33 mouse cellular contexts compared by ENCODE assay signal in genomic region chr12:105539649-105540048, GRCm38 (mm10). TPM values are rescaled to one million over a fixed set of nuclear protein-coding genes. Genes with fewer than 3 reads are reported as not detected.
DNase-seq lines count a peak whose midpoint lies in the region; ATAC-seq lines count a peak whose summit lies in the region.
"Had no signal": no experiment of that assay in that cellular context is flagged by ENCODE, and none has a peak within 500 bp of the region (broad histone marks: within the 10 kb centered on the region; RNA-seq: fewer than 3 reads in every experiment).

No protein-coding gene starts in this region.

- no peak for DNase-seq in liver, embryonic 11.5 days (ENCODE audit: low spot score)
- peak; percentile 19 for DNase-seq in c-Kit-positive CD71-negative TER-119-negative erythroid progenitor cells, embryonic 14.5 days (ENCODE audit: low read depth)
- peak; percentile 5 to 29 for DNase-seq in natural killer cell, adult 2 months (ENCODE audit: low spot score in 2 of 2)
- no peak for DNase-seq in spleen, postnatal 36 days (ENCODE audit: low spot score in 2 of 2)
- DNase-seq in right cerebral cortex, postnatal 36 days (ENCODE audit: low spot score in 2 of 2) = no peak
- no peak for DNase-seq in adrenal gland, adult 18-20 months (ENCODE audit: low spot score in 2 of 2)
- DNase-seq: adrenal gland, postnatal 10 days; B cell, adult 2 months; cerebellum, adult 11 months; cerebellum, adult 9-10 months; cerebellum, postnatal 36 days; forebrain, postnatal 0 days; gastrocnemius, postnatal 10 days; heart, adult 18-20 months; heart, postnatal 36 days; kidney, adult 11 months; kidney, postnatal 25 days; right cerebral cortex, adult 18-20 months; thymus, postnatal 25 days had no signal

- H3K9ac ChIP-seq in liver, embryonic 16.5 days (ENCODE audit: low read depth, low read length) = no peak overlapping the region
- no peak overlapping the region for H3K9ac ChIP-seq in liver, embryonic 11.5 days (ENCODE audit: low read depth, low read length)
- H3K9ac ChIP-seq: forebrain, postnatal 0 days; hindbrain, embryonic 14.5 days; kidney, embryonic 15.5 days; limb, embryonic 12.5 days; liver, embryonic 14.5 days; lung, embryonic 15.5 days; midbrain, embryonic 12.5 days had no signal

- 38% methylated on average over 10 of the region's 10 CpGs for WGBS in liver, embryonic 16.5 days (ENCODE audit: insufficient replicate concordance)
- WGBS in liver, embryonic 11.5 days = 62% methylated on average over 10 of the region's 10 CpGs

- H3K4me1 ChIP-seq in liver, embryonic 16.5 days (ENCODE audit: control insufficient read depth, low read depth, low read length) = no peaks in the 10 kb centered on the region
- no peaks in the 10 kb centered on the region for H3K4me1 ChIP-seq in liver, embryonic 11.5 days (replicated peaks; ENCODE audit: control insufficient read depth, insufficient read depth, low read length)
- H3K4me1 ChIP-seq: midbrain, embryonic 12.5 days had no signal

- H3K4me2 ChIP-seq in liver, embryonic 16.5 days (ENCODE audit: low read depth, low read length) = no peak overlapping the region
- H3K4me2 ChIP-seq in liver, embryonic 11.5 days = no peak overlapping the region
- H3K4me2 ChIP-seq: heart, embryonic 11.5 days; hindbrain, embryonic 14.5 days; kidney, embryonic 15.5 days; limb, embryonic 12.5 days; lung, embryonic 15.5 days; midbrain, embryonic 12.5 days had no signal

- ATAC-seq in liver, embryonic 16.5 days (ENCODE audit: low read depth) = 0 out of 2 replicates have a peak, but pooled peaks have one; percentile 16
- ATAC-seq in liver, embryonic 11.5 days (replicated peaks; ENCODE audit: low FRiP score) = no peak
- peak; percentile 93 for ATAC-seq in megakaryocyte, adult 5-6 weeks (ENCODE audit: poor library complexity, severe bottlenecking)
- ATAC-seq: forebrain, postnatal 0 days had no signal

- H3K27ac ChIP-seq in liver, embryonic 16.5 days (ENCODE audit: low read length) = no peak overlapping the region
- no peak overlapping the region for H3K27ac ChIP-seq in liver, embryonic 11.5 days (ENCODE audit: low read depth, low read length)
- H3K27ac ChIP-seq: hindbrain, embryonic 14.5 days; kidney, embryonic 15.5 days; left cerebral cortex, adult 2 months; limb, embryonic 12.5 days; liver, embryonic 14.5 days; lung, embryonic 15.5 days; midbrain, embryonic 12.5 days had no signal

- no peaks in the 10 kb centered on the region for H3K36me3 ChIP-seq in liver, embryonic 16.5 days (ENCODE audit: control insufficient read depth, insufficient read depth)
- no peaks in the 10 kb centered on the region for H3K36me3 ChIP-seq in liver, embryonic 11.5 days (ENCODE audit: control insufficient read depth, insufficient read depth, low read length)
- H3K36me3 ChIP-seq: G1E; kidney, embryonic 15.5 days; limb, embryonic 12.5 days; lung, embryonic 15.5 days; midbrain, embryonic 12.5 days had no signal

- H3K9me3 ChIP-seq in liver, embryonic 16.5 days (replicated peaks; ENCODE audit: control insufficient read depth, low read length) = no peaks in the 10 kb centered on the region
- no peaks in the 10 kb centered on the region; the same call in 1 of the 2 replicates for H3K9me3 ChIP-seq in liver, embryonic 11.5 days (ENCODE audit: control insufficient read depth, low read length)
- H3K9me3 ChIP-seq: kidney, embryonic 15.5 days; limb, embryonic 12.5 days; lung, embryonic 15.5 days; midbrain, embryonic 12.5 days had no signal

- no peak overlapping the region for H3K4me3 ChIP-seq in liver, embryonic 16.5 days (ENCODE audit: low read depth, low read length)
- no peak overlapping the region for H3K4me3 ChIP-seq in liver, embryonic 11.5 days (ENCODE audit: low read depth, low read length)
- H3K4me3 ChIP-seq: erythroblast, embryonic 14.5 days; kidney, embryonic 15.5 days; left cerebral cortex, adult 2 months; limb, embryonic 12.5 days; lung, embryonic 15.5 days; megakaryocyte, embryonic 14.5 days; midbrain, embryonic 12.5 days had no signal

- H3K27me3 ChIP-seq in liver, embryonic 16.5 days (ENCODE audit: control insufficient read depth, insufficient read depth, low read depth, low read length) = no peaks in the 10 kb centered on the region
- H3K27me3 ChIP-seq in liver, embryonic 11.5 days (replicated peaks; ENCODE audit: control insufficient read depth, insufficient read depth, low read length) = no peaks in the 10 kb centered on the region
- H3K27me3 ChIP-seq: kidney, embryonic 15.5 days; limb, embryonic 12.5 days; lung, embryonic 15.5 days; megakaryocyte, embryonic 14.5 days had no signal

RNA-seq across cellular contexts. Expression of gene Bdkrb2, which starts 23.4 kb away (rescaled TPM):
- 0.04 TPM in 1 of 2 replicates, not detected in the other for polyA plus RNA-seq in liver, embryonic 16.5 days (2015; fragmentation: Nextera tagmentation; extraction: Ambion mirVana)
- polyA plus RNA-seq in liver, embryonic 11.5 days (2014; fragmentation: Nextera tagmentation; extraction: Ambion mirVana) = not detected in 2 replicates
- not detected in 2 replicates for total RNA-seq in megakaryocyte, adult 5-6 weeks (2015)
- total RNA-seq in megakaryocyte, adult 5-6 weeks (2017) = not detected in 2 replicates
- 10 to 100 TPM; 11.7 to 14.9 TPM for total RNA-seq in adrenal gland, adult 18-20 months (2021)
- total RNA-seq: neutrophil, adult 5-6 weeks had no signal
- polyA plus RNA-seq: erythroblast, embryonic 14.5 days; liver, embryonic 14.5 days had no signal

Comparison
In these comparisons a context has a peak if more than half of its experiments do, and no peak if none do; other contexts are left out.
1. DNase-seq: peak in c-Kit-positive CD71-negative TER-119-negative erythroid progenitor cells, embryonic 14.5 days (single experiment) and natural killer cell, adult 2 months (2 of 2); none in liver, embryonic 11.5 days (single experiment), spleen, postnatal 36 days (0 of 2), right cerebral cortex, postnatal 36 days (0 of 2) and adrenal gland, adult 18-20 months (0 of 2).
2. RNA of gene Bdkrb2, which starts 23.4 kb away (total RNA-seq): 11.7 to 14.9 TPM in adrenal gland, adult 18-20 months; not detected in megakaryocyte, adult 5-6 weeks; every median in the first group is over 10 times any median in the second.